Mouse (Mus musculus): ENCODE measurements at regions not wholly inside any gene's neighbourhood (a gene's known extent, or its start where the extent isn't known, plus 50 kb on each side); places are given as distances from the start of the nearest gene placed in this dataset.

DNA sequence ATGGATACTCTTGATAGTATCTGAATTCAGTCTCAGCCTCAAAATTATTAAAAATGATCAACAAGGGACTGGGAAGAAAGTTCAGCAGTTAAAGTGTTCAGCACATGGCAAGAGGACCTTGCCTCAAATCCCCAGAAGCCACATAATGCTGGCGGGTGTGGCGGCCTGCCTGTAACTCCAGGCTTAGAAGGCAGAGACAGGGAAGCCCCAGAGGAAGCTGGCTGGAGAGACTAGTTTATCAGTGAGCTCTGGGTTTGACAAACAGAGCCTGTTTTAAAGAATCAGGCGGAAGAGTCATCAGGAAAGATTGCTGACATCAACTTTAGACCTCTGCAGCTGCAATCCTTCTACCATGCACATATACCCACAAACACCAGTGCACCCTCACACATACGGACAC, 52.1 kb upstream of the Fyn start:
- DNase-seq (ENCODE audit: low spot score in 2 of 2) = no peak

GRCm38 (mm10) chr10:39315434-39316174, 53.1 kb upstream of the Fyn start:
- DNase-seq (ENCODE audit: low spot score in 2 of 2) = no peak

GRCm38 (mm10) chr10:39311501-39311900, 57.2 kb upstream of the Fyn start:
- no peak for DNase-seq (ENCODE audit: low spot score in 2 of 2)

GRCm38 (mm10) chr10:39308535-39308934, 60.1 kb upstream of the Fyn start:
- no peak for DNase-seq (ENCODE audit: low spot score in 2 of 2)

- DNase-seq (ENCODE audit: low spot score in 2 of 2) = no peak
Measured at GRCm38 (mm10) chr10:39292703-39293496, 75.8 kb upstream of the Fyn start.

DNA sequence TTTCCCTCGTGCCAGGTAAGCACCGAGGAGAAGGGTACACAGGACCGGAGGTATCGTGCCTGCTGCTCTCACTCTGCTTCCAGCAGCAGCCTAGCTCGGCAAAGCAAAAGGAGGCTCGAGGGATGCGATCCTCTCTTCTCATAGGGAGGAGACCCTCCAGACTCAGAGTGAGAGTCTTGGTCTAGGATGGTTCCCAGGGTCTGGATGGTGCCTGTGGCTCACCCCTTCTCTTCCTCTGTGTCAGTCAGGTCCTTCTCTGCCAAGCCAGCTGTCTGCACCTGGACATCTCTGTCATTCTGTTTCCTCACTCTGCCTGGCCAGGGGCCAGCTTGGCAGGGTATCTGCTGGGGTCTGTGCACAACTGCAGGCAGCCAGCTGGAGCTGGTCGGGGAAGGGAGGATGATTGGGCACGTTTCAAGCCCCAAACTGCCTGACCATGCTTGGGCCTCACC, 76.9 kb upstream of the Fyn start:
- no peak for DNase-seq (ENCODE audit: low spot score in 2 of 2)

DNA sequence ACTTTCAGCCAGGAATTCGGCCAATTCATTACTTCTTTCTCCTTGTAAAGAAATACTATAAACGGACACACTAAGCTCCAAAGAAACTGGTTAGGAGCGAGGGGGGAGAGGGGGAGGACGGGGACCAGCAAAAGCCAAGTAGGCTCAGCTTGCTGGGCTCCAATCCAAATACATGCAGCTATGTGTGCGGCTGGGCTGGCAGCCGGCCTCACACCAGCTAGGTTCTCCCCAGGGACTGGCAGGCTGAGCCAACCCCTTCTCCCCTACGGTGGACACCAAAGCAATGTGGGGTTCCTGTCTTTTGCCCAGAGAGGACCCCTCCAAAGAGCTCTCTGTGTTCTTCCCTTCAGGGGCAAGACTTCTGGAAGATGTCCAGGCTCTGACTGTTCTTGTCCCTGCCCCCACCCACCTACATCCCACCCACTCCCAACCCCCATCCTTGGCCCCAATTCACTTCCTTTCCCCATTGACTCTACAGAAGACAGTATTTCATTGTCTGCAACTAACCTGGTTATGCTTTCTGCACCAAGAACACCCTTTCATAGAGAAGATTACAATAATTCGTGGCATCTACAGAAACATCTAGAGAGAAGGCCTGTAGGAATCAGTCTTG, 77.4 kb upstream of the Fyn start:
- DNase-seq (ENCODE audit: low spot score in 2 of 2) = no peak

- no peak for DNase-seq (ENCODE audit: low spot score in 2 of 2)
Measured at GRCm38 (mm10) chr10:39290245-39290644, 78.4 kb upstream of the Fyn start.

- peak; percentile 35 to 44 for DNase-seq (ENCODE audit: low spot score in 2 of 2)
Measured at GRCm38 (mm10) chr10:39280366-39281000, 88.2 kb upstream of the Fyn start.

GRCm38 (mm10) chr10:39274202-39274601, 94.5 kb upstream of the Fyn start:
- DNase-seq (ENCODE audit: low spot score in 2 of 2) = no peak

DNA sequence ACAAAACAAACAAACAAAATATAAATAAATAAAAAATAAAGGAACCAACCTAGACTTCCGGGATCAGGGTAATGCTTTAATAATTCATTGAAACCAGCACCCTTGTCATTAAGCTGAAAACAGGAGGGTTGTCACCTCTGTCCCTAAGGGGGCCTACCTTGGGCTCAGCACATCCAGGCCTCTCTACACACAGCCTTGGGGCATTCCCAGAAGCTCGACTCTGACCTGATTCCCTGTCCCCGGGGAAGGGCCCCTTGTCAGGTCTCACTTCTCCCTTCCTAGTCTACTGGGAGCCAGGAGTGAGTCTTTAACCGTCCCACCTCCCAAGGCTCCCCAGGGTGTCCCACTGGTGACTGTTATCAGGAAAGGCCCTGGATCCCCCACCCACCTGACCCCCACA, 95.2 kb upstream of the Fyn start:
- DNase-seq (ENCODE audit: low spot score in 2 of 2) = no peak

DNA sequence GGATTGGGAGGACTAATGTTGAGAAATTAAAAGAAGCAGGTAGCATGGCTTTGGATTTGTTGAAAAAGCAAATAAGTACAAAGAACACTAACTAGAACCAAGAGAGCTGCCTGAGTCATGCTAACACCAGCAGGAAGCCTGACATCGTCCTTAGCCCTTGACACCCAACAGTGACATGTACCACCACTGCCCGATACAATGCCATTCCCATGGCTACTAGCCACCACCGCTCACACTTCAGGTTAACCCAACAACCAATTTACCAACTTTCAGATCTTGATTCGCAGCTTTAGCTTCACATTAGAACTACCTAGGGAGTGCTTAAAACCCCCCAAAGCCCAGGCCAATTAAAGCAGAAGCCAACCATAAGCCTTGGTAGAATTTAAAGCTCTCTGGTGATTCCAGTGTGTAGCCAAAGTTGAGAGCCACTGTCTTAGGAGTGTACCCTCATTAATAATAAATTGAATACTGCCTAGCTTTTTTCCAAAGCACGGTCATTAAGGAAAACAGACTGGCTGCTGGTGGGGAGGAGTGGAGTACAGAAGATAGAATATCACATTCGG, 96.2 kb upstream of the Fyn start:
- no peak for DNase-seq (ENCODE audit: low spot score in 2 of 2)

DNA sequence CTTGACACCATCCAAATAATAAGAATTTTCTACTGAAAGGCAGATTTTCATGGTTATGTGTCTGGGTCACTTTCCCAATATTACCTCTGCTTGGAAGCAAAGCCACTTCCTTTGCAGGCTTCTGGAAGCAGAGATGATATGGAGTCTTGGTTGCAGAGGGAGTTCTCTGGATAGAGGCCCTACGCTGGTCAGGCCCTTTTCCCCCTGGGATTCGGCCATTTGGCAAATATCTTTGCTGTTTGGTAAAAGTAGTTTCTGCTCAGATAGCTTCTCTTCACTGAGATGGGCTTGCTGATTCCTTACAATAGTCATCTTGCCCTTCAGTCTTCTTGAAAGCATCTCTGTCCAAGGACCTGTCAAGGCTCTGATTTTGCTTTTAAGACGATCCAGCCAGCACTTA, 98.2 kb upstream of the Fyn start:
- DNase-seq (ENCODE audit: low spot score in 2 of 2) = no peak

DNA sequence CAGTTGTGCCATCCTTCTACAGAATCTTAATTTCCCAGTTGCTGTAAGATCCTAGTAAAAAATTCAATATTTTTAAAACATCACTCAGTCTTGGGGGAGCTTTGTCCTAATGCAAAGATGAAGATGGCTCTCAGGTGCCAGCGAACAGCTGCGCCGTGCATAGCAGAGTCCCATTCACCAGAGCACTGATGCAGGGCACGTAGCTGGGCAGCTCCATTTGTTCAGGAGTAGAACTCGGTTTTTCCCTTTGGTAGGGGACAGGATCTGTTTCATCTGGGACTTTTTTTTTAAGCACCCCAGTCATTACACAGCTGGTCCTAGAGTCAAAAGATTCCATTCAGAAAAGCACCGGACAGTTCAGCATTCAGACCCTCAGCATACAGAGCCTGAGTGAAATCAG, 101.4 kb upstream of the Fyn start:
- DNase-seq (ENCODE audit: low spot score in 2 of 2) = no peak

DNA sequence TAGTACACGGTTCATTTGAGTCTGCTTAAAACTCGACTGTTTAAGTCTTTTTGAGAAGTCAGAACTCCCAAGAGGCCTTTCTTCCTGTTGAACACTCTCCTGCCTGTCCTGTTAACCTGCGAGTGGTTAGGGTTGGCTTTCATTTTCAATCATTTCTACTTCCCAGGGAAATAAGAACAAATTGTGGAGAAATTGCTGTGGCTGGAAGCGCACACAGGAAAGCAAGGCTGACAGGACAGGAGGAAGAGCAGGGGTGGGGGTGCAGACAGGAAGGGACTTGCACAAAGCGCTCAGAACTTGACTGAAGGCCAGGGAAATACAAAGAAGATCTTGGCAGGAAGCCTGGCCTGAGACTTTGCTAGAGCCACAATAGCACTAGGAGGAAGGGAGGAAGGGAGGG, 102.2 kb upstream of the Fyn start:
- peak in 1 of 2 experiments; percentile 6 for DNase-seq (ENCODE audit: low spot score in 2 of 2)

- no peak for DNase-seq (ENCODE audit: low spot score in 2 of 2)
Measured at GRCm38 (mm10) chr10:39262466-39262865, 98.9 kb upstream of the Ccn6 start.

GRCm38 (mm10) chr10:39261174-39262145, 97.9 kb upstream of the Ccn6 start:
- DNase-seq (ENCODE audit: low spot score in 2 of 2) = no peak

GRCm38 (mm10) chr10:39260061-39260460, 96.5 kb upstream of the Ccn6 start:
- no peak for DNase-seq (ENCODE audit: low spot score in 2 of 2)

DNA sequence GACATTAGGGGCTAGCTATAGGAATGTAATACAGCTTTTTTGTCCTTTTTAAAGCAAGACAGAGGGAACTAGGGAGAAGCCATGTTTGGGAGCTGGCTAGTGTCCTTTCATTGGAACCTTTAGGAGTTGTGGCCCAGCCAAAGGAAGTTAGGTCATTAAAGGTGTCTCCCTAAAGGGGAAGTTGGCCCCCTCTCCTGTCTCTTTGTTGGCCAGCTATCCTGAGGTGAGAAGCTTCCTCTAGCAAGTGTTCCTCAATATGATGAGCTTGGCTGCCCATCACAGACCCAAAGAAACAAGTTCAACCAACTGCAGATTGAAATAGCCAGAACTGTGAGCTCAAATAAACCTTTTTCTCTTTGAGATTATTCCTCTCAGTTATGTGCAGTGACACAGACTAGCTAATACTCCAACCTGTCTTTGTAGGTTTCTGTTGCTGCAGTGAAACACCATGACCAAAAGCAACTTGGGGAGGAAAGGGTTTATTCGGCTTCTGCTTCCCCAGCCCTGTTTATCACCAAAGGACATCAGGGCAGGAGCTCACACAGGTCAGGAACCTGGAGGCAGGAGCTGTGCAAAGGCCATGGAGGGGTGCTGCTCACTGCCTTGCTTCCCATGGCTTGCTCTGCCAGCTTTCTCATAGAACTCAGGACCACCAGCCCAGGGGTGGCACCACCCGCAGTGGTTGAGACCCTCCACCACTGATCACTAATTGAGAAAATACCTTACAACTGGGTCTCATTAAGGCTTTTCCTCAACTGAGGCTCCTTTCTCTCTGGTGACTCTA, 94.0 kb upstream of the Ccn6 start:
- DNase-seq (ENCODE audit: low spot score in 2 of 2) = no peak

DNA sequence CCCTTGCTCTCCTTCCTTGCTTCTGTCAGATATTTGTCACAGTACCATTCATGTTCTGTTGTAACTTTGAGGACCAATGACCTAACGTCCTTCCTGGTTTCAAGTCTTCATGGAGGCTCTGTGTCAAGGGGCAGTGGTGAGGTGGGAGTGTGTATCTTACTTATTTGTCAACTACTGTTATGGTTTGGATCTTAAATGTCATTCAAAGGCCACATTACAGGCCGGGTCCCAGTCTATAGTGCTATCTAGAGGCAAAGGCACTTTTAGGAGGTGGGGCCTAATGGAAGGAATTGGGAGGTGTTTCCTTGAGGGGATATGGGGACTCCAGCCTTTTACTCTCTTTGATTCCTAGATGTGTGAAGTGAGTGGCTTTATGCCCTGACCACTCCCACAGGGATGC, 91.0 kb upstream of the Ccn6 start:
- no peak for DNase-seq (ENCODE audit: low spot score in 2 of 2)
